Mouse (Mus musculus): Measurements from ENCODE around the gene Atp1a3. TPM values are rescaled to one million over a fixed set of nuclear protein-coding genes. Genes with fewer than 3 reads are reported as not detected.

The Atp1a3 gene
- polyA plus RNA-seq, 1 experiment = 9.4 TPM

DNA sequence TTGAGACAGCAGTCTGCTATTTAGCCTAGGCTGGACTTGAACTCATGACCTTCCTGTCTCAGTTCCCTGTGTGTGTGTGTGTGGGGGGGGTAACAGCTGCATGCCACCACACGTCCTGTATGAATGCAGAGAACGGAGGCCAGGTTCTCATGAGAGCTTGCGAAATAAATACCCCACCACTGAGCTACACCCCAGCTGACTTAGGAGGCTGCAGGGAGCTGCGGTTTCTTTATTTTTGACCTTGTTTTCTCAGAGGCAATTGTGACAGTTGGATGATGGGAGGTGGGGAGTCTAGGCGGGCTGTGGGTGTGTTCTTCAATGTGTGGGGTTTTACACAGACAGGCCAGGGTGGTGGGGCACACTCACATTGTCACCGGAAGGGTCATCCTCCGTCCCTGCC, 5.5 kb downstream of the Atp1a3 start:
- H3K27me3 ChIP-seq (ENCODE audit: control insufficient read depth, insufficient read depth, low read length, poor library complexity, severe bottlenecking) = no peaks in the 10 kb centered on the region
- no peak overlapping the region for H3K9ac ChIP-seq (ENCODE audit: low read depth, poor library complexity, severe bottlenecking)
- no peak overlapping the region for H3K4me3 ChIP-seq (ENCODE audit: low read depth, low read length)
- H3K9me3 ChIP-seq (replicated peaks; ENCODE audit: control insufficient read depth, insufficient read depth, low read length, poor library complexity, severe bottlenecking) = no peaks in the 10 kb centered on the region
- no peaks in the 10 kb centered on the region for H3K36me3 ChIP-seq (ENCODE audit: control insufficient read depth, insufficient read depth, low read length, poor library complexity, severe bottlenecking)
- peaks cover 5% of the 10 kb centered on the region for H3K4me1 ChIP-seq (ENCODE audit: control insufficient read depth, insufficient read depth, low read length)
- TF ChIP-seq CTCF (IDR thresholded peaks at IDR 0.05; ENCODE audit: low read depth, low read length) = no peak
- TF ChIP-seq POLR2A (IDR thresholded peaks at IDR 0.05; ENCODE audit: insufficient read depth, low read length) = no peak
- TF ChIP-seq EP300 (IDR thresholded peaks at IDR 0.05; ENCODE audit: insufficient read depth, low read depth, low read length) = no peak
- H3K27ac ChIP-seq (ENCODE audit: insufficient read depth, low read length) = no peak overlapping the region

DNA sequence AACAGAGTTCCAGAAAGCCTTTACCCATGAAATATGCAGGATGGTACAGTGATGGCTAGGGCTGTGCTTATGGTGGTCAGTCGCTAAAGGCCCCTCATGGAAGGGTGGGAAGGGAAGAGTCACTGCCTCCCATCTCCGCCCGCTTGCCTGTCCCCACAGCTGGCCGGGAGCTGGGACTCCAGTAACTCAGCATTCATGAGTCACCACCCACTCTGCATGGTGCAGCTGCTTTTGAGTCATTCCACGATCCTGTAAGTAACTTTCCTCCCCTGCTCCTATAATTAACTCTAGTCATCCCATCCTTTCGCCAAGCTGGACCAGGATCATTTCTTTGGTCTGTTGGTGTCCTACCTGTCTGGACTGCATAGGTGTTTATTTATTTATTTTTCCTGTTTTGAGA, 12.7 kb downstream of the Atp1a3 start:
- Histone ChIP-seq H3K27ac (ENCODE audit: insufficient read depth, low read length) (no peak overlapping the region), H3K27me3 (ENCODE audit: control insufficient read depth, insufficient read depth, low read length, poor library complexity, severe bottlenecking) (no peaks in the 10 kb centered on the region), H3K4me1 (ENCODE audit: control insufficient read depth, insufficient read depth, low read length) (no peaks in the 10 kb centered on the region), H3K9me3 (replicated peaks; ENCODE audit: control insufficient read depth, insufficient read depth, low read length, poor library complexity, severe bottlenecking) (no peaks in the 10 kb centered on the region), H3K36me3 (ENCODE audit: control insufficient read depth, insufficient read depth, low read length, poor library complexity, severe bottlenecking) (no peaks in the 10 kb centered on the region), H3K4me3 (ENCODE audit: low read depth, low read length) (no peak overlapping the region), H3K9ac (ENCODE audit: low read depth, poor library complexity, severe bottlenecking) (no peak overlapping the region)
- TF ChIP-seq EP300 (IDR thresholded peaks at IDR 0.05; ENCODE audit: insufficient read depth, low read depth, low read length) = no peak
- TF ChIP-seq CTCF (IDR thresholded peaks at IDR 0.05; ENCODE audit: low read depth, low read length) = no peak
- TF ChIP-seq POLR2A (IDR thresholded peaks at IDR 0.05; ENCODE audit: insufficient read depth, low read length) = no peak

DNA sequence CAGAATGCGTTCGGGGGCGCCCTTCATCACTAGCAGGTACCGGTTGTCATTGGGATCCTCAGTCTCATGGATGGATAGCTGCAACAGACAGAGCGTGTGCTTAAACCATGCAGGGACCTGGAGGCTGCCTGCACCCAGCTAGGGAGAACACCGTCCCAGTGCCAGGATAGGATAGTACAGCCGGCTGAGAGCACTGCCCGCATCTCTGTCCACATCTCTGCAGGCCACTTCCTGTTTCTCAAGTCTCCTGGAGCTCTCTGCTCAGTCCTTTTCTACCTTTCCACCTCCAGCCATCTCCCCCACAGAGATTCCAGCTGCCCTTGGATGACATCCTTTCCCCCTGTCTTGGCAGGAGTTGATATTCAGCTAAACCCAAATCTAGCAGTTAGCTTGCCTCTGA, 15.3 kb downstream of the Atp1a3 start:
- no peak for TF ChIP-seq CTCF (IDR thresholded peaks at IDR 0.05; ENCODE audit: low read depth, low read length)
- no peak for TF ChIP-seq EP300 (IDR thresholded peaks at IDR 0.05; ENCODE audit: insufficient read depth, low read depth, low read length)
- TF ChIP-seq POLR2A (IDR thresholded peaks at IDR 0.05; ENCODE audit: insufficient read depth, low read length) = no peak
- Histone ChIP-seq H3K27me3 (ENCODE audit: control insufficient read depth, insufficient read depth, low read length, poor library complexity, severe bottlenecking) (no peaks in the 10 kb centered on the region), H3K36me3 (ENCODE audit: control insufficient read depth, insufficient read depth, low read length, poor library complexity, severe bottlenecking) (no peaks in the 10 kb centered on the region), H3K4me3 (ENCODE audit: low read depth, low read length) (no peak overlapping the region), H3K4me1 (ENCODE audit: control insufficient read depth, insufficient read depth, low read length) (no peaks in the 10 kb centered on the region), H3K9me3 (replicated peaks; ENCODE audit: control insufficient read depth, insufficient read depth, low read length, poor library complexity, severe bottlenecking) (no peaks in the 10 kb centered on the region), H3K27ac (ENCODE audit: insufficient read depth, low read length) (no peak overlapping the region), H3K9ac (ENCODE audit: low read depth, poor library complexity, severe bottlenecking) (no peak overlapping the region)

DNA sequence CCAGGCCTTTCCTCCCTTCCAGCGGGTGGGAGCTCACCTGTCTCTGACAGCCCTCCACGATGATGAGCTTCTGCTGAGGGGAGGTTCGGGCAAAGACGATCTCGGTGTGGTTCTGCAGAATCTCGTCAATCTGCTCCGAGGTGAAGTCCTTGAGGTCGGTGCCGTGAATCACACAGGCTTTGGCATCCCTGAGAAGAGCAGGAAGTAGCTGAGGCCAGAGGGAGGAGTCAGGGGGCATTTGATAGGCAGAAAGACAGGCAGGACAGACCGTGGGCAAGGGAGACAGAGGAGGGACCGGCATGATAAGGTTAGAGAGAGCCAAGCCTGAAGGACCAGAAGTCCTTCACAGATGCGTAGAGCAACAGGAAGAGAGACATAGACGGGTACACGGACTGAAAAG, 17.8 kb downstream of the Atp1a3 start:
- Histone ChIP-seq H3K4me1 (ENCODE audit: control insufficient read depth, insufficient read depth, low read length) (no peaks in the 10 kb centered on the region), H3K27ac (ENCODE audit: insufficient read depth, low read length) (no peak overlapping the region), H3K4me3 (ENCODE audit: low read depth, low read length) (no peak overlapping the region), H3K9ac (ENCODE audit: low read depth, poor library complexity, severe bottlenecking) (no peak overlapping the region), H3K27me3 (ENCODE audit: control insufficient read depth, insufficient read depth, low read length, poor library complexity, severe bottlenecking) (no peaks in the 10 kb centered on the region), H3K36me3 (ENCODE audit: control insufficient read depth, insufficient read depth, low read length, poor library complexity, severe bottlenecking) (no peaks in the 10 kb centered on the region), H3K9me3 (replicated peaks; ENCODE audit: control insufficient read depth, insufficient read depth, low read length, poor library complexity, severe bottlenecking) (no peaks in the 10 kb centered on the region)
- TF ChIP-seq POLR2A (IDR thresholded peaks at IDR 0.05; ENCODE audit: insufficient read depth, low read length) = no peak
- no peak for TF ChIP-seq CTCF (IDR thresholded peaks at IDR 0.05; ENCODE audit: low read depth, low read length)
- no peak for TF ChIP-seq EP300 (IDR thresholded peaks at IDR 0.05; ENCODE audit: insufficient read depth, low read depth, low read length)

DNA sequence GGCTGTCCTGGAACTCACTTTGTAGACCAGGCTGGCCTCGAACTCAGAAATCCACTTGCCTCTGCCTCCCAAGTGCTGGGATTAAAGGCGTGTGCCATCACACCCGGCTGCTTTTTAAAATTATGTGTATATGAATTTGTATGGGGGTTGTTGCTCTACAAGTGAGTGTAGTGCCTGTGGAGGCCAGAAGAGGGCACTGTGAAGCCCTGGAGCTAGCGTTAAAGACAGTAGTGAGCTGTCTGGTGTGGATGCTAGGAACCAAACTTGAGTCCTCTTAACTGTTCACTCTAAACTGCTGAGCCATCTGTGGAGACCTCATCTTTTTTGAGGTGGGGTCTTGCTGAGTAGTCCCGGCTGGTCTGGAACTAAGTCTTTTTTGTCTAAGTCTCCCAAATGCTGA, 20.0 kb downstream of the Atp1a3 start:
- Histone ChIP-seq H3K36me3 (ENCODE audit: control insufficient read depth, insufficient read depth, low read length, poor library complexity, severe bottlenecking) (no peaks in the 10 kb centered on the region), H3K4me3 (ENCODE audit: low read depth, low read length) (no peak overlapping the region), H3K9me3 (replicated peaks; ENCODE audit: control insufficient read depth, insufficient read depth, low read length, poor library complexity, severe bottlenecking) (no peaks in the 10 kb centered on the region), H3K27me3 (ENCODE audit: control insufficient read depth, insufficient read depth, low read length, poor library complexity, severe bottlenecking) (no peaks in the 10 kb centered on the region), H3K27ac (ENCODE audit: insufficient read depth, low read length) (no peak overlapping the region), H3K9ac (ENCODE audit: low read depth, poor library complexity, severe bottlenecking) (no peak overlapping the region), H3K4me1 (ENCODE audit: control insufficient read depth, insufficient read depth, low read length) (no peaks in the 10 kb centered on the region)
- TF ChIP-seq POLR2A (IDR thresholded peaks at IDR 0.05; ENCODE audit: insufficient read depth, low read length) = no peak
- no peak for TF ChIP-seq EP300 (IDR thresholded peaks at IDR 0.05; ENCODE audit: insufficient read depth, low read depth, low read length)
- TF ChIP-seq CTCF (IDR thresholded peaks at IDR 0.05; ENCODE audit: low read depth, low read length) = peak; percentile 73

DNA sequence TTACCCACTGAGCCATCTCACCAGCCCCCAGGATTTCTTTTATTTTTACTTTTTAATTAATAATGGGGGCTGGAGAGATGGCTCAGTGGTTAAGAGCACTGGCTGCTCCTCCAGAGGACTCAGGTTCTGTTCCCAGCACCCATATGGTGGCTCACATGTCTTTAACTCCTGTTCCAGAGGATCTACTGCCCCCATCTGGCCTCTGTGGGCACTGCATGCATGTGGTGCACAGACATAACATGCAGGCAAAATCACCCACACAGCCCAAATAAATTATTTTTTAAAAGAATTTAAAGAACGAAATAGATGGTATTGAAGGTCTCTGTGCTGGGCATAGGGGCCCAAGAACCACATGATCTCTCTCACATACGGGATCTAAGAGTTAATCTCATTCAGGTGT, 21.5 kb downstream of the Atp1a3 start:
- H3K36me3 ChIP-seq (ENCODE audit: control insufficient read depth, insufficient read depth, low read length, poor library complexity, severe bottlenecking) = no peaks in the 10 kb centered on the region
- H3K4me1 ChIP-seq (ENCODE audit: control insufficient read depth, insufficient read depth, low read length) = no peaks in the 10 kb centered on the region
- H3K9ac ChIP-seq (ENCODE audit: low read depth, poor library complexity, severe bottlenecking) = no peak overlapping the region
- no peak overlapping the region for H3K27ac ChIP-seq (ENCODE audit: insufficient read depth, low read length)
- no peaks in the 10 kb centered on the region for H3K27me3 ChIP-seq (ENCODE audit: control insufficient read depth, insufficient read depth, low read length, poor library complexity, severe bottlenecking)
- H3K9me3 ChIP-seq (replicated peaks; ENCODE audit: control insufficient read depth, insufficient read depth, low read length, poor library complexity, severe bottlenecking) = no peaks in the 10 kb centered on the region
- TF ChIP-seq CTCF (IDR thresholded peaks at IDR 0.05; ENCODE audit: low read depth, low read length) (peak; percentile 45), POLR2A (IDR thresholded peaks at IDR 0.05; ENCODE audit: insufficient read depth, low read length) (no peak), EP300 (IDR thresholded peaks at IDR 0.05; ENCODE audit: insufficient read depth, low read depth, low read length) (no peak)
- H3K4me3 ChIP-seq (ENCODE audit: low read depth, low read length) = no peak overlapping the region
